Mouse (Mus musculus): Measurements from ENCODE around the gene Prrx1. TPM values are rescaled to one million over a fixed set of nuclear protein-coding genes. Genes with fewer than 3 reads are reported as not detected.

Prrx1 gene
- polyA plus RNA-seq (2012; rRNA removed), result 4.4 and 4.6 TPM in 2 replicates

- H3K27ac ChIP-seq (ENCODE audit: insufficient read depth, low read length), result no peak within 1 kb of the TSS; the same call in 1 of the 2 replicates
- peak within 1 kb of the TSS; percentile 51 for H3K4me3 ChIP-seq (ENCODE audit: insufficient read depth, low read length)
- TF ChIP-seq POLR2A (IDR thresholded peaks at IDR 0.05; ENCODE audit: extremely low read depth, insufficient read depth, low read length) (0 out of 2 replicates have a peak, but pooled peaks have one; percentile 4), CTCF (IDR thresholded peaks at IDR 0.05; ENCODE audit: extremely low read depth, insufficient read depth, low read length) (no peak)
- no peaks in the 10 kb centered on the region; the same call in 1 of the 2 replicates for H3K4me1 ChIP-seq (ENCODE audit: control insufficient read depth, insufficient read depth, low read length)
Observed at GRCm38 (mm10) chr1:163313101-163313773, at the start of gene Prrx1. Prrx1 (minus strand) TSS chr1:163313710.

- Histone ChIP-seq H3K4me1 (ENCODE audit: control insufficient read depth, insufficient read depth, low read length) (no peaks in the 10 kb centered on the region), H3K27ac (ENCODE audit: insufficient read depth, low read length) (no peak overlapping the region), H3K4me3 (ENCODE audit: insufficient read depth, low read length) (no peak overlapping the region)
- no peak for TF ChIP-seq POLR2A (IDR thresholded peaks at IDR 0.05; ENCODE audit: extremely low read depth, insufficient read depth, low read length)
- no peak for TF ChIP-seq CTCF (IDR thresholded peaks at IDR 0.05; ENCODE audit: extremely low read depth, insufficient read depth, low read length)
Observed at GRCm38 (mm10) chr1:163362202-163362601, 48.7 kb upstream of the Prrx1 start.

- Histone ChIP-seq H3K27ac (ENCODE audit: insufficient read depth, low read length) (no peak overlapping the region), H3K4me1 (ENCODE audit: control insufficient read depth, insufficient read depth, low read length) (no peaks in the 10 kb centered on the region), H3K4me3 (ENCODE audit: insufficient read depth, low read length) (no peak overlapping the region)
- no peak for TF ChIP-seq CTCF (IDR thresholded peaks at IDR 0.05; ENCODE audit: extremely low read depth, insufficient read depth, low read length)
- TF ChIP-seq POLR2A (IDR thresholded peaks at IDR 0.05; ENCODE audit: extremely low read depth, insufficient read depth, low read length), result no peak
Observed at GRCm38 (mm10) chr1:163361376-163361775, 47.9 kb upstream of the Prrx1 start.

GRCm38 (mm10) chr1:163360796-163361195, 47.3 kb upstream of the Prrx1 start:
- Histone ChIP-seq H3K27ac (ENCODE audit: insufficient read depth, low read length) (no peak overlapping the region), H3K4me3 (ENCODE audit: insufficient read depth, low read length) (no peak overlapping the region), H3K4me1 (ENCODE audit: control insufficient read depth, insufficient read depth, low read length) (no peaks in the 10 kb centered on the region)
- TF ChIP-seq POLR2A (IDR thresholded peaks at IDR 0.05; ENCODE audit: extremely low read depth, insufficient read depth, low read length) (no peak), CTCF (IDR thresholded peaks at IDR 0.05; ENCODE audit: extremely low read depth, insufficient read depth, low read length) (no peak)

GRCm38 (mm10) chr1:163359521-163359920, 46.0 kb upstream of the Prrx1 start:
- TF ChIP-seq POLR2A (IDR thresholded peaks at IDR 0.05; ENCODE audit: extremely low read depth, insufficient read depth, low read length) (no peak), CTCF (IDR thresholded peaks at IDR 0.05; ENCODE audit: extremely low read depth, insufficient read depth, low read length) (no peak)
- Histone ChIP-seq H3K4me1 (ENCODE audit: control insufficient read depth, insufficient read depth, low read length) (no peaks in the 10 kb centered on the region), H3K4me3 (ENCODE audit: insufficient read depth, low read length) (no peak overlapping the region), H3K27ac (ENCODE audit: insufficient read depth, low read length) (no peak overlapping the region)

GRCm38 (mm10) chr1:163358165-163358564, 44.7 kb upstream of the Prrx1 start:
- Histone ChIP-seq H3K4me3 (ENCODE audit: insufficient read depth, low read length) (no peak overlapping the region), H3K27ac (ENCODE audit: insufficient read depth, low read length) (no peak overlapping the region), H3K4me1 (ENCODE audit: control insufficient read depth, insufficient read depth, low read length) (no peaks in the 10 kb centered on the region)
- TF ChIP-seq CTCF (IDR thresholded peaks at IDR 0.05; ENCODE audit: extremely low read depth, insufficient read depth, low read length) (no peak), POLR2A (IDR thresholded peaks at IDR 0.05; ENCODE audit: extremely low read depth, insufficient read depth, low read length) (no peak)

GRCm38 (mm10) chr1:163357733-163358132, 44.2 kb upstream of the Prrx1 start:
- Histone ChIP-seq H3K4me3 (ENCODE audit: insufficient read depth, low read length) (no peak overlapping the region), H3K4me1 (ENCODE audit: control insufficient read depth, insufficient read depth, low read length) (no peaks in the 10 kb centered on the region), H3K27ac (ENCODE audit: insufficient read depth, low read length) (no peak overlapping the region)
- TF ChIP-seq CTCF (IDR thresholded peaks at IDR 0.05; ENCODE audit: extremely low read depth, insufficient read depth, low read length) (no peak), POLR2A (IDR thresholded peaks at IDR 0.05; ENCODE audit: extremely low read depth, insufficient read depth, low read length) (no peak)

- no peak for TF ChIP-seq CTCF (IDR thresholded peaks at IDR 0.05; ENCODE audit: extremely low read depth, insufficient read depth, low read length)
- no peak for TF ChIP-seq POLR2A (IDR thresholded peaks at IDR 0.05; ENCODE audit: extremely low read depth, insufficient read depth, low read length)
- Histone ChIP-seq H3K4me3 (ENCODE audit: insufficient read depth, low read length) (no peak overlapping the region), H3K4me1 (ENCODE audit: control insufficient read depth, insufficient read depth, low read length) (no peaks in the 10 kb centered on the region), H3K27ac (ENCODE audit: insufficient read depth, low read length) (no peak overlapping the region)
Observed at GRCm38 (mm10) chr1:163356167-163356566, 42.7 kb upstream of the Prrx1 start.

GRCm38 (mm10) chr1:163355626-163356156, 42.2 kb upstream of the Prrx1 start:
- no peak overlapping the region for H3K4me3 ChIP-seq (ENCODE audit: insufficient read depth, low read length)
- no peaks in the 10 kb centered on the region for H3K4me1 ChIP-seq (ENCODE audit: control insufficient read depth, insufficient read depth, low read length)
- no peak overlapping the region for H3K27ac ChIP-seq (ENCODE audit: insufficient read depth, low read length)
- TF ChIP-seq POLR2A (IDR thresholded peaks at IDR 0.05; ENCODE audit: extremely low read depth, insufficient read depth, low read length), result no peak
- no peak for TF ChIP-seq CTCF (IDR thresholded peaks at IDR 0.05; ENCODE audit: extremely low read depth, insufficient read depth, low read length)

- no peak for TF ChIP-seq CTCF (IDR thresholded peaks at IDR 0.05; ENCODE audit: extremely low read depth, insufficient read depth, low read length)
- TF ChIP-seq POLR2A (IDR thresholded peaks at IDR 0.05; ENCODE audit: extremely low read depth, insufficient read depth, low read length), result no peak
- Histone ChIP-seq H3K4me1 (ENCODE audit: control insufficient read depth, insufficient read depth, low read length) (no peaks in the 10 kb centered on the region), H3K27ac (ENCODE audit: insufficient read depth, low read length) (no peak overlapping the region), H3K4me3 (ENCODE audit: insufficient read depth, low read length) (no peak overlapping the region)
Observed at GRCm38 (mm10) chr1:163350988-163351387, 37.5 kb upstream of the Prrx1 start.

Data from cortical plate, adult 2 months (tissue).